Comparison of ENCODE assay signal across 8 mouse cellular contexts in the genomic region with DNA sequence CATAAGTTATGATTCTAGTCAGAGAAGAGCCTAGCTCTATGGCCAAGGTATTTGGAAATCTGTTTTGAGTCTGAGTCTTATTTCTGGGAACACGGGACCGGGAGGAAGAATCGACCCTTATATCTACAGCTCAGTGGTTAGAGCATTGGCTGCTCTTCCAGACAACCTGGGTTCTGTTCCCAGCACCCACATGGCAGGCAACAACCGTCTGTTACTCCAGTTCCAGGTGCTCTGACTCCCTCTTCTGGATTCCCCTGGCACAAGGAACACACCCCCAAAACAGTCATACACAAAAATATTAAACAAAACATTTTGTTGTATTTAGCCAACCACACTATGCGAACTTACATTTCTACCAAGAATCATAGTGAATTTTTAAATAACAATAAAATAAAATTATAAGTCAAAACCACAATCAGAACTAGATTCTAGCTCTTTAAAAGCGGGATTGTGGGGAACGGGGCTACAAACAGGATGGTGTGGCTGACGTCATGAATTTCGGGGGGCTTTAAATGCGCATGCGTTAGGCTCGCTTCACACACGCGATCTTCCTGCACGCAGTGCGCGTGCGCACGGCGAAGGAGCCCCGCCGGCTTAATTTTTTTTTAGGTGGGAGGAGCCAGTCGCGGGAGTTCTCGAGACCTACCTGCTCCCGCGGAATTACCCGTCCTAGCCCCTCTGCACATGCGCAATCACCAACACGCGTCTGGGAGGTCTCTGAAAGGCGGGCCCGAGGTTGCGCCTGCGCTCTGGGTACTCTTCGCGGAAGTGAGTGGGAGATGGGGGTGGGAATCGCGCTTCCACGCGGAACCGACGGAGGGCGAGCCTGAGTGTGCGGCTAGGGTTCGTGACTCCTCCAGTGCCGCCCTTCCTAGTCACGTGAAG. TPM values are rescaled to one million over a fixed set of nuclear protein-coding genes. Genes with fewer than 3 reads are reported as not detected.
DNase-seq lines count a peak whose midpoint lies in the region; ATAC-seq lines count a peak whose summit lies in the region.

No protein-coding gene starts in this region.

- peak; percentile 93 for ATAC-seq in megakaryocyte progenitor cell, adult 5-6 weeks (replicated peaks; ENCODE audit: poor library complexity)

- peak; percentile 100 for DNase-seq in adipocyte (ENCODE audit: low spot score)
- peak; percentile 100 for DNase-seq in embryo, embryonic 10 days (ENCODE audit: low spot score)
- DNase-seq in gastrocnemius, postnatal 10 days: peak; percentile 98
- DNase-seq in induced T-regulatory cell, adult 2 months (ENCODE audit: low read depth): peak; percentile 100
- DNase-seq in left cerebral cortex, adult 9 months (ENCODE audit: low spot score in 2 of 2): peak; percentile 99
- peak; percentile 99 for DNase-seq in right cerebral cortex, postnatal 14 days
- peak; percentile 97 to 99 for DNase-seq in urinary bladder, postnatal 36 days (ENCODE audit: low spot score in 2 of 2)

RNA-seq across cellular contexts. Expression of a gene that starts 10.6 kb away (rescaled TPM):
- 10 to 100 TPM; 16.3 to 16.9 TPM for total RNA-seq in gastrocnemius, postnatal 10 days (2021)
- 0.42 and 1.4 TPM in 2 replicates for total RNA-seq in megakaryocyte progenitor cell, adult 5-6 weeks (2015)
- 1.4 and 1.6 TPM in 2 replicates for total RNA-seq in megakaryocyte progenitor cell, adult 5-6 weeks (2017)

RNA-seq across cellular contexts. Expression of a gene that starts 10.8 kb away (rescaled TPM):
- not detected for total RNA-seq in gastrocnemius, postnatal 10 days (2021)
- not detected in 2 replicates for total RNA-seq in megakaryocyte progenitor cell, adult 5-6 weeks (2015)
- not detected in 2 replicates for total RNA-seq in megakaryocyte progenitor cell, adult 5-6 weeks (2017)

RNA-seq across cellular contexts. Expression of a gene that starts 42.7 kb away (rescaled TPM):
- 10 to 100 TPM; 43.8 to 45.4 TPM for total RNA-seq in gastrocnemius, postnatal 10 days (2021)
- 66.5 and 68.6 TPM in 2 replicates for total RNA-seq in megakaryocyte progenitor cell, adult 5-6 weeks (2015)
- 13.5 and 20.8 TPM in 2 replicates for total RNA-seq in megakaryocyte progenitor cell, adult 5-6 weeks (2017)

Comparison
In these comparisons a context has a peak if more than half of its experiments do, and no peak if none do; other contexts are left out.
1. Peak in every context shown above with its lines: DNase-seq and ATAC-seq.
2. RNA of a gene that starts 10.6 kb away (total RNA-seq): 16.3 to 16.9 TPM in gastrocnemius, postnatal 10 days; 0.42 to 1.6 TPM in megakaryocyte progenitor cell, adult 5-6 weeks; every median in the first group is over 4 times any median in the second.